Mouse (Mus musculus): ENCODE measurements around the gene Adat2.

The Adat2 gene

GRCm38 (mm10) chr10:13552646-13553497 is at the start of gene Adat2, which contains the start of gene Pex3:
TSS of gene Adat2 (plus strand) at chr10:13552894.
TSS of gene Pex3 (minus strand) at chr10:13553142.
- peak; percentile 82 to 86 for DNase-seq

- DNase-seq = no peak
Measured at GRCm38 (mm10) chr10:13521857-13522256, 30.8 kb upstream of the Adat2 start.

- no peak for DNase-seq
Measured at GRCm38 (mm10) chr10:13528155-13528554, 24.5 kb upstream of the Adat2 start.

- DNase-seq = no peak
Measured at GRCm38 (mm10) chr10:13534751-13535150, 17.9 kb upstream of the Adat2 start.

GRCm38 (mm10) chr10:13536706-13537105 is 16.0 kb upstream of the Adat2 start:
- DNase-seq = no peak

- DNase-seq = no peak
Measured at GRCm38 (mm10) chr10:13539769-13540333, 12.8 kb upstream of the Adat2 start.

GRCm38 (mm10) chr10:13541721-13542120 is 11.0 kb upstream of the Adat2 start:
- no peak for DNase-seq

GRCm38 (mm10) chr10:13553498-13553985 is 848 bp downstream of the Adat2 start:
- DNase-seq = no peak

- no peak for DNase-seq
Measured at GRCm38 (mm10) chr10:13554316-13554715, 1.6 kb downstream of the Adat2 start.

- DNase-seq = no peak
Measured at GRCm38 (mm10) chr10:13560014-13560674, 7.5 kb downstream of the Adat2 start.

- DNase-seq = peak; percentile 30 to 42
Measured at GRCm38 (mm10) chr10:13564364-13565079, 11.8 kb downstream of the Adat2 start.

GRCm38 (mm10) chr10:13565080-13565448 is 12.4 kb downstream of the Adat2 start:
- DNase-seq = no peak

- DNase-seq = no peak
Measured at GRCm38 (mm10) chr10:13566393-13566792, 13.7 kb downstream of the Adat2 start.

GRCm38 (mm10) chr10:13569818-13570217 is 17.1 kb downstream of the Adat2 start:
- no peak for DNase-seq

GRCm38 (mm10) chr10:13570697-13571538 is 18.2 kb downstream of the Adat2 start:
- no peak for DNase-seq

- DNase-seq = no peak
Measured at GRCm38 (mm10) chr10:13572003-13572402, 19.3 kb downstream of the Adat2 start.

GRCm38 (mm10) chr10:13572410-13572809 is 19.7 kb downstream of the Adat2 start:
- no peak for DNase-seq

GRCm38 (mm10) chr10:13577123-13577522 is 24.4 kb downstream of the Adat2 start:
- DNase-seq = no peak

- DNase-seq = no peak
Measured at GRCm38 (mm10) chr10:13587914-13588313, 35.2 kb downstream of the Adat2 start.

- DNase-seq = no peak
Measured at GRCm38 (mm10) chr10:13592196-13592595, 39.5 kb downstream of the Adat2 start.

- no peak for DNase-seq
Measured at GRCm38 (mm10) chr10:13593529-13593928, 40.8 kb downstream of the Adat2 start.

- no peak for DNase-seq
Measured at GRCm38 (mm10) chr10:13596073-13596472, 43.4 kb downstream of the Adat2 start.

All from thymus, adult 18-20 months (tissue).